Mouse (Mus musculus): Measurements from ENCODE around the gene Atp6v0e.

Gene Atp6v0e

DNA sequence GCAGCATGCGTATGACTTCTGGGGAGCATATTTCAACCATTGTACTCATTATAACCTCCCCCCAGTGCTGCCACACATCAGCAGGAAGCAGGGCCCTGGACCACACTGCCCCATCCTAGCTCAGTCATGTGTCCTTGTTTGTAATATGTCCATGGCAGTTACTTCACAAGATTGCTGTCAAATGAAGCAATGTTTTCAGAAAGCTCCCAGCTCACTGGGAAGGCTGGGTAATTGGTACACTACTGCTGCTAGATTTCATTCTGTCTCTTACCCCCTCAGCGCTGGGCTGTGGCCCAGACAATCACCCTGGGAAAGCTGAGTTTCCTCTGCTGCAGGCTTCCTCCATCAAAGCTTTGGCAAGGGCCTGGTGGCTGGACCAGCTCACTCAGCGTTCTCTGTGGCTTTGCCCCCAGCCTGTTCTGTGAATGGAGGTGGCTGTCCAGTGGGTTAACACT lies 22.7 kb upstream of the Atp6v0e start:
- DNase-seq (ENCODE audit: low read depth): no peak

DNA sequence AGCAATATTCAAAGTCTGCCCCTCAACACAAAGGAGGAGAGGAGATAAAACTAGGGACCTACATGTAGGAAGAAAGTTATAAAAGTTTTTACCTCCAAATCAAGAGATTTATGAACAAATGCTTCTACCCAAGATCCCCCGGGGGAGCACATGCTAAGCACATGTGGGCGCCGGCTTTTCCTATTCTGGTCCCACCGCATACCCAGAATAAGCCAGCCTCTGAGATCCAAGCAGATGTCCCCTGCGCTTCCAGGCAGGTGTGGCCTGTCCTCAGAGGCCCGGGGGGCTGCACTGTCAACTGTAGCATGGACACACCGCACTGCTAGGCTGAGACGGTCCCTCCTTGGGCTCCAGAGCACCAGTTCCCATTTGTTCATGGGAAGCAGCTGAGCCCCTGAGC lies 19.6 kb upstream of the Atp6v0e start:
- no peak for DNase-seq (ENCODE audit: low read depth)

DNA sequence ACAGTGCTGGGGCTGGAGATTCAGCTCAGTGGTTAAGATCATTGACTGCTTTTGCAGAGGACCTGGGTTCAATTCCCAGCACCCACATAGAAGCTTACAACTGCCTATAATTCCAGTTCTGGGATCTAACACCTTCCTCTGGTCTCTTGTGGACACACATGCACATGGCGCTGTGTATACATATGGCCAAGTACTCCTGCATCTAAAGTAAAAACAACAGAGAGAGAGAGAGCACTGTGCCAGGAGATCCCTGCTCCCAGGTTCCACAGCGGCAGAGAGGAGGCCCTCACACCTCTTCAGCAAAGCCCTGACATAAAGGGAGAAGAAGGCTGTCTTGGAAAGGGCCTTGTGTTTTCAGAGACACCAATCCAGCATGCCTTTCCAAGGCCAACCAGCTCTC lies 19.0 kb upstream of the Atp6v0e start:
- no peak for DNase-seq (ENCODE audit: low read depth)

- DNase-seq (ENCODE audit: low read depth): no peak
These were observed 18.3 kb upstream of the Atp6v0e start for GRCm38 (mm10) chr17:26644509-26645410.

GRCm38 (mm10) chr17:26645411-26645854 lies 17.6 kb upstream of the Atp6v0e start:
- peak; percentile 25 for DNase-seq (ENCODE audit: low read depth)

- no peak for DNase-seq (ENCODE audit: low read depth)
These were observed 15.7 kb upstream of the Atp6v0e start for GRCm38 (mm10) chr17:26647283-26647682.

GRCm38 (mm10) chr17:26649565-26649964 lies 13.5 kb upstream of the Atp6v0e start:
- DNase-seq (ENCODE audit: low read depth): no peak

- no peak for DNase-seq (ENCODE audit: low read depth)
These were observed 12.3 kb upstream of the Atp6v0e start for GRCm38 (mm10) chr17:26650451-26651363.

DNA sequence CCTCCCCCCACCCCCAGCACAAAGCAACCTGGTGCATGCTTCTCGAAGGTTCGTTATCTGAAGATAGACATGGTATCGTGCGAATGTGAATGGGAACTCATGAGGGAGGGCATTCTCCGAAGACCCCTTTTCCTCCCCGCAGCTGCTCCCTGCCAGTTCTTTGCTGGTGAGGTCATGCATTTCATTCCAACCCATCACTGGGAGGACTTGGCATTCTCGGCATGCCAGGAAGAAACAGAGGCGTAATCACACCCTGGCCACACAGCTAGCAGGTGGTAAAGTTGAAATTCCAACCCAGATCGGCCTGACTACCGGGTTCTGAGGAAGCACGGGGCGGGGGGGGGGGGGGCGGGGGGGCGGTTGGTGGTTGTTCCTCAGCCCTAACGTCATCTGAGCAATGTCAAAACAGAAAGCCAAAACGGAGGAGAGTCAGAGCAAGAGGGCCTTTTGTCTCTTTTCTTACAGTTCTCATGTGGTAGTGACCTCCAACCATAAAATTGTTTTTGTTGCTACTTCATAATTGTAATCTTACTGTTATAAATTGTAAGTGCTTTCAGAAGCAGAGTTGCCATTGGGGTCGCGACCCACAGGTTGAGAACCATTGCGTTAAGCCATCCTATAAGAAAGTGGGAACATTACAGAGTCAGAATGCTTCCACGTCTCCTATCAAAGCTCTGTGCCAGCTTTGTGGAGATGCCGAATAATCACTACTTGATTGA lies 4.0 kb upstream of the Atp6v0e start:
- no peak for DNase-seq (ENCODE audit: low read depth)

DNA sequence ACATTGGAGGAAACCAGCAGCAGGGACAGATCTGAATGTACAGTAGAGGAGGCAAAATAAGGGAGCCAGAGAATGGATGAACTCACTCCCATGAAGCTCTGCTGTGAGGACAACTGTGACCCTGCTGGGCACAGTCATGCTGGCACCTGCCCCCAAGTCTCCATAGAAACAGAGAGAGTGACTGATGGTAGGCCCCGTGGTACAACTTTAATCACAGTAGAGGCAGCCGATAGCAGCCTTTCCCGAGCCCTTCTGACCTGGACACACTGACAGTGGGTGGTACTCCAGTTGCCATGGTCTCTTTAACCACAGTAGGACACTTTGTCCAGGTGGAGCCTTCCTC lies 3.5 kb upstream of the Atp6v0e start:
- DNase-seq (ENCODE audit: low read depth): no peak

DNA sequence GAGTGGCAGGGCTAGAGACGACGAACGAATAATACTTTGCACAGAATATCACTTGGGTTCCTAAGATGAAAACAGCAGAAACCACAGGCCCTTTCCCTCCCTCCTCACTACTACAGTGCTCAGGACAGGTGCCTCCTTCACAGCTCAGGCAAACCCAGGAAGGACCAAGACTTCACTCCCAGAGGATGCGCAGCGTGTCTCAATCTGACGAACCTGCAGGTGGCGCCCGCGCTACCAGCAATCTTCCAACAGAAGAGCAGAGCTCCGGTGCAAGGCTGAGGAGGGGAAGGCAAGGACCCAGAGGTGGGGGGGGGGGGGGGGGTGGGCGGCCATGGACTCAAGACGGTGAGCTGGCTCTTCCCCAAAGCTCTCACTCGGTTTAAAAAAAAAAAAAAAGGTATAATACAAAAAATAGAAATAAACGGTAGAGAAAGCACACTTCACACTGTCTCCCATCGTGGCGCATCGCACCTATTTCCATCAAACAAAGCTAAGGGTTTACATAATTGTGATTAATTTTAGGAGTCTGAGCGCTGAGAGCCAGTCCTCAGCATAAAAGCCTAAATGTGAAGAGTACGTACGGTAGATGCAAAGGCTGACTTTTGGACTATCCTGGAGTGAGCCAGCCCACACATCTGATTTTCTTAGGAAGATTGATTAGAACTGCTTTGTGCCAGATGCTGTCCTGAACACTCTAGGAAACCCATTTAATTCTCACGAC lies 2.7 kb upstream of the Atp6v0e start:
- peak; percentile 53 for DNase-seq (ENCODE audit: low read depth)

DNA sequence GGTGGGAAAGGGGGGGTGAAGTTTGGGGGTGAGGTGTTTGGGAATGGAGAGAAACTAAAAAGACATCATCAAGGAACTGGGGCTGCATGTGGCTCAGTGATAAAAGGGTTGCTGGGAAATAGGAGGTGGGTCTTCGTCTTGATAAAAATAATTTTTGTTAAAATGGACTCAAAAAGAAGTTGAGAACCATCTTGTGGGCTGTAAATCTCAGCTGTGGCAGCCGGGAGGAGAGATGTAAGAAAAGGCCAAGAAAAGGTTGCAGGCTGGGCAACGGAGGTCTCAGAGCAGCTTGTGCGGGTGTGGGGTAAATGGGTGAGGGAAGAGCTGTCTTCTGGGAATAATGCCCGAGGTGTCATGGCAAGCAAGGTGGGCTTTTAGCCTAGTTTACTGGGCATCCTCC lies 827 bp upstream of the Atp6v0e start:
- DNase-seq (ENCODE audit: low read depth): no peak

DNA sequence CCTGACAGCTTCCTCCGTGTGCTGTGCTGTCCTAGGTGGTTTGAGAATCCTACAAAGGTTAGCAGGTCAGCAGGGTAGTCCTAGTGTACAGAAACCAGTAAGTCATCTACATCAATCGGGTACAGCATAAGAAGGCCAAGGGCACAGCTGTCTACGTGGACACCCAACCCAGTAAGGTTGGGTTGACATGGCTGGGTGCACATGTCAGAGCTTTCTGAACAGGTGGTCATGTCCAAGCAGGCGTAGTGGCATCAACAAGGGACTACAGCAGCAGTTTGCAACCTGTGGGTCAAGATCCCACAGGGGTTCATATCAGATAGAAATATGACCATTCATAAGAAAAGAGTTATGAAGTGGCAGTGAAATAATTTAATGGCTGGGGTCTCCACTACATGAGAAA lies 2.6 kb downstream of the Atp6v0e start:
- DNase-seq (ENCODE audit: low read depth): no peak

DNA sequence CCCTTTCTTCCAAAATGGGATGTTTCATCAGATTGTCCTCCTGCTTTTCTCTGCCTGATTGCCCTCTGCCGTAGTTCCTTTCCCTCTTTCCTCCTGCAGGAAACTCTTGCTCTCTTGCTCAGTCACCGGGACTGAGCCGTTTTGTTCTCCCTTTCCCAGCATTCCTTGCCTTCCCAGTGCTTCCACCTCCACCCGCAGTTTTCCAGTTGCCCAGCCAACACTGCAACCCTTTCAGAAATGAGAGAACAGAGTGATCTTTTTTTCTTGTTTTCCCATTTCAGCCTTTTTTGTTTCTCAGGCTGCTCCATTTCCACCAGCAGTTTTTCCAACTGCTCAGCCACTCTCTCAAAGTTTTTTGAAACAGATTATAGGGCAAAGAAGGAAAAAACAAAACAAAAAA lies 8.2 kb downstream of the Atp6v0e start:
- DNase-seq (ENCODE audit: low read depth): no peak

- no peak for DNase-seq (ENCODE audit: low read depth)
These were observed 12.8 kb downstream of the Atp6v0e start for GRCm38 (mm10) chr17:26675845-26676244.

GRCm38 (mm10) chr17:26676252-26676615 lies 13.2 kb downstream of the Atp6v0e start:
- peak; percentile 88 for DNase-seq (ENCODE audit: low read depth)

GRCm38 (mm10) chr17:26676616-26677376 lies 13.8 kb downstream of the Atp6v0e start:
- peak; percentile 48 for DNase-seq (ENCODE audit: low read depth)

GRCm38 (mm10) chr17:26677711-26678637 lies 14.9 kb downstream of the Atp6v0e start:
- peak; percentile 80 for DNase-seq (ENCODE audit: low read depth)

DNA sequence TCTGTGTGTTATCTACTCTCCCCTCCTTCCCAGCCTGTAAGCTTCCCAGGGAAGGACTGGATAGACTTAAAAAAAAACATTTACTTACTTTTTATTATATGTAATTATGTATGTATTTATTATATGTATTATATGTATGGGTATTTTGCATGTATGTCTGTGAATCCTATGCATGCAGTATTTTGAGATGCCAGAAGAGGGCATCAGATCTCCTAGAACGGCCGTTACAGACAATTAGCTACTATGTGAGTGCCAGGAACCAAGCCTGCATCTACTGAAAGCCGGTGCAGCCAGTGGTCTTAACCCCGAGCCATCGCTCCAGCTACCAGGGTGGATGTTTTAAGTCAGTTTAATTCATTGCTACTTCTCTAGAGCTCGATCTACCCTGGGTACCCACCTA lies 18.2 kb downstream of the Atp6v0e start:
- DNase-seq (ENCODE audit: low read depth): no peak

Data from c-Kit-positive CD71-positive TER-119-negative erythroid progenitor cells, embryonic 14.5 days (primary cell).